Mouse (Mus musculus) layer of hippocampus, adult 9-10 months (tissue): ENCODE results near the gene Zfp319.
A peak's percentile ranks its signal among the peaks of the same experiment; 100 is the strongest.
"Not testable (repeated sequence)": the region's sequence is repeated elsewhere in the genome, so short reads cannot be mapped to it uniquely, and the experiment has no call there.

ENCODE experiments used
- DNase-seq: peaks from one replicate; pipeline ENCODE4 v3.0.0; 2022; ENCODE audit warnings: low spot score

Gene Zfp319

DNA sequence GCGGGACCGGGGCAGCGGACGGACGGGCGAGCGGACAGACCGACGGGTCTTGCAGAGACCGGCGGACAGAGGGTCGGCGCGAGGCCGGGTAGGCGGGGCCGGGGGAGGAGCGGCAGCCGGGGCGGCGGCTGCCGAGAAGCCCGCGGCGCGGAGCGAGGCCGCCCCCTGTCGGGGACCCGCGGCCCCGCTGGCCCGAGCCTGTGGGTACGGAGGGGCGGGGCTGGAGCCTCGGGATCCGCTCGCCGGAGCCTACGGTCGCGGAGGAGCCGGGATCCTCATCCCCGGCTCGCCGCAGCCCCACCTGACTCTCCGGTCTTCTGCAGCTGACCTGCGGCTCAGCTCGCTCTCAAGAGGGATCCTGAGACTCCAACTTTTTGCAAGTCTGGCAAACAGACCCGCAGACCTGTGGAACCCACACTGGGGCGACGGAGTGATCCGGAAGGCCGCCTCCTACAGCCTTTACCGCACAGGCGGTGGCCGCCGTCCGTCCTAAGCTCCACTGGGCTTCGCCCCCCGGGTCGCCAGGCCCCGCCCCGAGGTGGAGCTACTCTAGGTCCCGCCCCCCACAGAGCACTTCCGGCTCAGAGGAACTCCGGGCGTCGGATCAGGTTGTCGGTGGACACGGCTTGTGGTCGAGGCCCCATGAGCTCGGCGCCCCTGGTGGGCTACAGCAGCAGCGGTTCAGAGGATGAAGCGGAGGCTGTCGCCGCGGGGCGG is at the start of gene Zfp319, which contains the start of gene Usb1:
TSS of gene Zfp319 (minus strand) at position 231 of the 717 bp plus-strand sequence.
TSS of gene Usb1 (plus strand) at position 565 of the 717 bp plus-strand sequence.
- DNase-seq, result peak; percentile 64

DNA sequence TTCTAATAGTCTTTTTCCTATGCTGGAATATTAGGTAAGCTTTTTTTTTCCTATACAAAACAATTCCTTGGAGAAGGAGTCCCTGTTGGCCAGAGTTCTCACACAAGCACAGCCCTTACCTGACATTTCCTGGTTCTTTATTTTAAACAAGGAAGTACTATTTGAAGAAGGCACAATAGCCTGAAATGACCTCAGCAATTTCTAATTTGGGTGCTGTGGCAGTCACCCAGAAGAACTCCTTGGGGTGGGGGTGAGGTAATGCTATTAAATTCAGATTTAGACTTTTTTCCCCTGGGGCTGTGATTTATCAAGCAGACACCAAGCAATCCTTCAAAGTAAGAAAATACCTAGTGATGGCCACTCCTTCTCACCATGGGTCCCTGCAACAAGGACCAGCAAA is 49.2 kb upstream of the Zfp319 start:
- no peak for DNase-seq

GRCm38 (mm10) chr8:95378928-95379327 is 47.2 kb upstream of the Zfp319 start:
- not testable (repeated sequence) for DNase-seq

- DNase-seq, result no peak
Observed at GRCm38 (mm10) chr8:95377863-95378291, 46.1 kb upstream of the Zfp319 start.

DNA sequence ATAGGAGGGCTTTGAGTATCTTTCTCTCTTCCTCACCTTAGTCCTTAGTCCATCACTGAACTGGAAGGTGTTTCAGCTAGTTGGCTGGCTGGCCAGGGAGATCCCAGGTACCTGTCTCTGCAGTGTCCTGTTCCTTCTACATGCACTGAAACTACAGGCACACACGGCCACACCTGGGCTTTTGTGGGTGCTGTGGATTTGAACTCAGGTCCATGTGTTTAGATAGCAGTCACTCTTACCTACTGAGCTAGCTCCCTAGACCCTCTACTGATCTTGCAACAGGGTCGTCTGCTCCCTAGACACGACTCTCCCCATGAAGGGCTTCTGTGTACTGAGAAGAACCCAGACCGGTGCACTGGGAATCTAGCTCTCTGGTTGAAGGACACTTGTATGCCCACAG is 45.4 kb upstream of the Zfp319 start:
- no peak for DNase-seq

DNA sequence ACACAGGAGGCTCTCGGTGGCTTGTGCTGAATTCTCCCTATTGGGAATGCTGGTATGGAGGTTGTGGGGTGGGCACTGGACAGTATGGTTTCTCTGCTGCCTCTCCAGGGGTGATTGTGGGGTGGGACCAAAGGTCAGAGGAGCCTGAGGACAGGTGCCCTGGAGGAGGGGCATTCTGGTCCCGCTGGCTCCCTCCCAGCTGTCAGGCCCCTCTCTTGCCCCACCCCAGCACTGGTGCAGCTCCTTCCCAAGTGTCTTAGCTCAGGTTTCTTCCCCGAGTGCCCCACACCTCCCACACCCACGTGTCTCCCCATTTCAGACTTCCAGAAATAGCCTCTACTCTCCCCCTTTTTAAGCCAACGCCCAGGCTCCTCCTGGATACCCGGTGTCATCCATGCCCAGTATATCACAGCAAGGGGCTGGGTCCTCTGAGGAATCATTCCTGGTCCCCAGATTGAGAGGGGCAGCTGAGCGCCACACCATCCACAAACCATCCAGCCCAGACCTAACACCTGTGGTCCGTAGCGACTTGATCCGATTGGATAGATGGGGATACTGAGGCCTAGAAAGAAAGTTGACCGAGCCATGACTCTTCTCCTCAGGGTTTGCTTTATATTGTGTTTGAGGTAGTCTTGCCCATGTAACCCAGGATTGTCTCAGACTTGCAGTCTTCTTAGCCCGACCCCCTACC is 44.7 kb upstream of the Zfp319 start:
- no peak for DNase-seq

DNA sequence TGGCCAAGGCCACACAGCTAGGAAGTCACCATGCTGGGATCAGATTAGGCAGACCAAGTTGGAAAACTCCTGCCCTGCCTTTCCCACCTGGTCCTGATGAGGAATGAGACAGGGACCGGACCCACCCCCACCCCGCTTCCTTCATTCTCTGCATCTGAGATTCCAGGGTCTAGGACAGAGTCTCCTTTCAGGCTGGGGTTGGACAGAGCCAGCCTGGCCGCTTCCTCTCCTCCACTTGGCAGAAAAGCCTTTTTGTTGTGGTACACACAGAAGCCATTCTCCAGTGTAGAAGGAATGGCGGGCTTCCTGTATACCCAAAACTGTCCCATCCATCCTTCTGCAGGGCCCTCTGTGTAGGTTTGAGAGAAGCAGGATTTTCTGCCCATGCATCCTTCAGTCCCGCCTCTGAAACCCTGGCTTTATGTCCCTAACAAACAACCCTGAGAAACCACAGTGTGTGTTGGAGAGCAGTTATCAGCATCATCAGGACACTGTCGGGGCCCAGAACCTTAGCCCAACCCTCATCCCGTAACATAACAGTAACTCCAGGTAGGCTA is 43.7 kb upstream of the Zfp319 start:
- no peak for DNase-seq

GRCm38 (mm10) chr8:95374429-95374828 is 42.7 kb upstream of the Zfp319 start:
- DNase-seq, result no peak

DNA sequence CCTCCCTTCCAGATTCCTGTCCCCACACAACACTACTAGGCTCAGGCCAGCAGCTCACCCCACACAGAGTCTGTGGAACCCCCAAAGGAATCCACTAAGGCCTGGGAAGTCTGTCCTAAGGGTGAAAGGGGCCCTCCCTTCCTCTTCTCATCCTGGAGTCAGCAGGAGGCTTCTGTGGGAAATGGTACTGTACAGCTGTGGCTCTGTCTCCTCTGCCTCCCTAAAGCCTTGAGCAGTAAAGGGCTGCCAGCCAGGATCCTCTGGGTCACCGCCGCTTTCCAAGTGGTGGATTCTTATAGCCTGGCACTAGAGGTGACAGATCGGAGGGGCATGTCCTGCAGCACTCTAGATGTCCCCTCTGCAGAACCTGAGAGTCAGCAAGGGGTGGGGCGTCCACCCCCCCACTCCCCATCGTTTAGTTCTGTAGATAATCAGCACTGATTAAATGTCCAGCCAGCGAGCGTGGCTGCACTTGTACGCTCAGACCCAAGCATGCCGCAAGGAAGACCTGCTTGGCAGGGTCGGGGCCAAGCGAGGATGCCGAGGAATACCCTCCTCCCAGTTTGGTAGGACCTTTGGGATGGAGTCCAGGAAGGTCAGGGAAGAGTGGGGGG is 41.7 kb upstream of the Zfp319 start:
- no peak for DNase-seq

GRCm38 (mm10) chr8:95369581-95370326 is 38.0 kb upstream of the Zfp319 start:
- no peak for DNase-seq

DNA sequence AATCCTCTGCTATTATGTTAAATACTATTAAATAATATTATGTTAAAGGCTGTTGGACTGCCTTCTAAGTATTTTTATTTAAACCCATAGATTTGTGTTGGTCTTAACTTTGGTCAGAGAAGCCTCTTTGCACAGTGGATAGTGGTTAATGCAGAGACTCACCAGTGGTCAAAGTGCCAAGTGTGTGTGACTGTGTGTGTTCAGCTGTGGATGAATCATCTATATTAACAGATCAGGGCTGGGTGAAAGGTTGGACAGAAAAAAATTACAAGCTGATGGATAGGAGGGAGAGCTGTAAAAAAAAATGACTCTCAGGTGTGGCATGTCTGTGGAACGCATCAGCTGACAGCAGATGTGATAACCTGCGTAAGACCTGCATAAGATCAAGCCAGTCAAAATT is 32.1 kb upstream of the Zfp319 start:
- no peak for DNase-seq

DNA sequence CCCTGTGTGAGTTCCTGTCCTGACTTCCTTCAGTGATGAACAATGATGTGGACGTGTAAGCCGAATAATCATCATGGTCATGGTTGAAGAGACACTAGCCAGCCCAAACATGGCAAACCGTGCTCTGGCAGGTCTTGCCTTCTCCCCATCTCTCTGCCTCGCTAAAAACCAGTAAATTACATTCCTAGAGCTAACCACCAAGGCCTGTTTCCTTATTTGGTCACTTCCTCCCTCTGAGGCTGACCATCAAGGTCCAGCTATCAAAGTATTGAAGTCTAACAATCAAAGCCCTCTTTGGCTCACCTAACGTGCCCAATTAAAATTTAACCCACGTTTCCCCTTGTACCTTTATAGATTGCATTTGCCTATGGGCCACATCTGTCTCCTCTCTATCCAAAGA is 30.5 kb upstream of the Zfp319 start:
- DNase-seq, result no peak

- DNase-seq, result no peak
Observed at GRCm38 (mm10) chr8:95361016-95361341, 29.2 kb upstream of the Zfp319 start.

GRCm38 (mm10) chr8:95360181-95361015 is 28.6 kb upstream of the Zfp319 start:
- no peak for DNase-seq

- DNase-seq, result no peak
Observed at GRCm38 (mm10) chr8:95358550-95359411, 27.0 kb upstream of the Zfp319 start.

- no peak for DNase-seq
Observed at GRCm38 (mm10) chr8:95354606-95355005, 22.9 kb upstream of the Zfp319 start.

GRCm38 (mm10) chr8:95352871-95353866 is 21.4 kb upstream of the Zfp319 start:
- no peak for DNase-seq

- no peak for DNase-seq
Observed at GRCm38 (mm10) chr8:95352151-95352870, 20.6 kb upstream of the Zfp319 start, which contains the start of gene Mmp15. Gene Mmp15 (plus strand): TSS chr8:95352268.
